Mouse (Mus musculus): ENCODE measurements around the gene Zfp229.

GRCm38 (mm10) chr17:21703414-21703813 is 27.2 kb upstream of the Zfp229 start:
- no peak for TF ChIP-seq GATA1 (IDR thresholded peaks at IDR 0.05; ENCODE audit: borderline replicate concordance, low read length)
- TF ChIP-seq FLI1 (IDR thresholded peaks at IDR 0.05; ENCODE audit: low read length): no peak
